Mouse (Mus musculus) monocyte, adult 5-6 weeks (primary cell): ENCODE measurements at regions not wholly inside any gene's neighbourhood (a gene's known extent, or its start where the extent isn't known, plus 50 kb on each side); places are given as distances from the start of the nearest gene placed in this dataset.

ENCODE experiments used
- ATAC-seq: fragments of 153-309, 156-312 bp; replicated peaks from 2 replicates; pipeline ENCODE4 v1.8.0; 2017; ENCODE audit warnings: mild to moderate bottlenecking; ENCODE audit not compliant: low TSS enrichment, insufficient number of reproducible peaks, severe bottlenecking, poor library complexity, low FRiP score

GRCm38 (mm10) chr2:78004426-78004825 lies 58.3 kb upstream of the Cwc22 start:
- ATAC-seq: no peak
